Mouse (Mus musculus) embryo, embryonic 10.5 days (tissue): Measurements from ENCODE around the gene Rnf123.
"Not testable (repeated sequence)": the region's sequence is repeated elsewhere in the genome, so short reads cannot be mapped to it uniquely, and the experiment has no call there.

Experiments used
- DNase-seq: peaks from one replicate; pipeline ENCODE4 v3.0.0-alpha.2; 2015; ENCODE audit warnings: low spot score

Rnf123 gene

GRCm38 (mm10) chr9:108035331-108036156 is 47.6 kb downstream of the Rnf123 start:
- DNase-seq = no peak

- no peak for DNase-seq
These were observed 51.0 kb downstream of the Rnf123 start for GRCm38 (mm10) chr9:108032126-108032525.

GRCm38 (mm10) chr9:108027867-108028266 is 55.3 kb downstream of the Rnf123 start:
- DNase-seq = no peak

- DNase-seq = no peak
These were observed 56.6 kb downstream of the Rnf123 start for GRCm38 (mm10) chr9:108026584-108026983.

- DNase-seq = no peak
These were observed 59.9 kb downstream of the Rnf123 start for GRCm38 (mm10) chr9:108023216-108023615.

- DNase-seq = no peak
These were observed 62.4 kb downstream of the Rnf123 start for GRCm38 (mm10) chr9:108020741-108021140.

GRCm38 (mm10) chr9:108017127-108017526 is 66.0 kb downstream of the Rnf123 start:
- DNase-seq = no peak

- not testable (repeated sequence) for DNase-seq
These were observed 69.6 kb downstream of the Rnf123 start for GRCm38 (mm10) chr9:108013577-108013976.

- DNase-seq = no peak
These were observed 72.8 kb downstream of the Rnf123 start for GRCm38 (mm10) chr9:108010385-108010784.

- no peak for DNase-seq
These were observed 75.1 kb downstream of the Rnf123 start for GRCm38 (mm10) chr9:108008041-108008440.

- peak; percentile 44 for DNase-seq
These were observed 79.6 kb downstream of the Rnf123 start for GRCm38 (mm10) chr9:108003531-108003890.

GRCm38 (mm10) chr9:108002778-108003530 is 80.2 kb downstream of the Rnf123 start:
- peak; percentile 36 for DNase-seq

- peak; percentile 100 for DNase-seq
These were observed 81.0 kb downstream of the Rnf123 start, which contains the start of gene Ip6k1 for GRCm38 (mm10) chr9:108001922-108002770. Ip6k1 (plus strand) TSS chr9:108002501.
